ENCODE assay signal across 11 mouse cellular contexts in genomic region chr1:36261708-36262504, GRCm38 (mm10). TPM values are rescaled to one million over a fixed set of nuclear protein-coding genes. Genes with fewer than 3 reads are reported as not detected.
DNase-seq lines count a peak whose midpoint lies in the region; ATAC-seq lines count a peak whose summit lies in the region.
"Had no signal": no experiment of that assay in that cellular context is flagged by ENCODE, and none has a peak within 500 bp of the region (broad histone marks: within the 10 kb centered on the region; RNA-seq: fewer than 3 reads in every experiment).

No protein-coding gene starts in this region.

- no peaks in the 10 kb centered on the region for H3K27me3 ChIP-seq in heart, embryonic 10.5 days (ENCODE audit: insufficient read depth, poor library complexity, severe bottlenecking)
- H3K27me3 ChIP-seq: stomach, embryonic 15.5 days had no signal

- no peak overlapping the region for H3K4me3 ChIP-seq in heart, embryonic 10.5 days
- H3K4me3 ChIP-seq: midbrain, embryonic 12.5 days; stomach, embryonic 15.5 days had no signal

- WGBS in heart, embryonic 10.5 days, result 76% methylated on average over 19 of the region's 19 CpGs

- ATAC-seq in hematopoietic stem cell, adult 5-6 weeks (replicated peaks in 1 of 2; ENCODE audit: insufficient read depth in 1 of 2, low FRiP score in 2 of 2, low TSS enrichment in 1 of 2, low read depth in 1 of 2, poor library complexity in 2 of 2, severe bottlenecking in 2 of 2), result peak; percentile 80 to 82

- no peaks in the 10 kb centered on the region for H3K36me3 ChIP-seq in heart, embryonic 10.5 days
- H3K36me3 ChIP-seq: midbrain, embryonic 12.5 days; stomach, embryonic 15.5 days had no signal

- no peak overlapping the region for H3K27ac ChIP-seq in heart, embryonic 10.5 days
- H3K27ac ChIP-seq: midbrain, embryonic 12.5 days; stomach, embryonic 15.5 days had no signal

- peak; percentile 83 for DNase-seq in layer of hippocampus, adult 9-11 months
- no peak for DNase-seq in layer of hippocampus, adult 18-20 months (ENCODE audit: low spot score in 2 of 2)
- peak; percentile 72 for DNase-seq in CD4-positive, CD25-positive, alpha-beta regulatory T cell, adult 2 months (ENCODE audit: low read depth, low spot score)
- peak; percentile 73 for DNase-seq in naive thymus-derived CD4-positive, alpha-beta T cell, adult 2 months (ENCODE audit: low read depth)
- DNase-seq in cerebellum, adult 8-10 months, result no peak
- DNase-seq in heart, embryonic 10.5 days (ENCODE audit: low spot score), result no peak
- DNase-seq in c-Kit-positive CD71-positive TER-119-positive erythroid progenitor cells, embryonic 14.5 days (ENCODE audit: low spot score), result no peak
- DNase-seq: adrenal gland, adult 8-10 months had no signal

- H3K4me1 ChIP-seq in heart, embryonic 10.5 days, result no peaks in the 10 kb centered on the region
- H3K4me1 ChIP-seq: midbrain, embryonic 12.5 days; stomach, embryonic 15.5 days had no signal

- peaks cover 5% of the 10 kb centered on the region; the same call in 1 of the 2 replicates for H3K9me3 ChIP-seq in heart, embryonic 10.5 days
- H3K9me3 ChIP-seq: midbrain, embryonic 12.5 days; stomach, embryonic 15.5 days had no signal

RNA-seq across cellular contexts. Expression of gene Neurl3, which starts 12.6 kb away (rescaled TPM):
- under 1 TPM; 0.53 to 0.77 TPM for total RNA-seq in layer of hippocampus, adult 18-20 months (2021)
- total RNA-seq in hematopoietic stem cell, adult 5-6 weeks (2017), result 64.3 and 66.8 TPM in 2 replicates
- 1.6 and 2.3 TPM in 2 replicates for polyA plus RNA-seq in heart, embryonic 10.5 days (2016; fragmentation: Nextera tagmentation; extraction: Ambion mirVana)

RNA-seq across cellular contexts. Expression of gene Uggt1, which starts 17.4 kb away (rescaled TPM):
- 10 to 100 TPM; 33.6 to 39.2 TPM for total RNA-seq in layer of hippocampus, adult 18-20 months (2021)
- 76.5 and 89.6 TPM in 2 replicates for total RNA-seq in hematopoietic stem cell, adult 5-6 weeks (2017)
- polyA plus RNA-seq in heart, embryonic 10.5 days (2016; fragmentation: Nextera tagmentation; extraction: Ambion mirVana), result 45.8 and 51.9 TPM in 2 replicates

RNA-seq across cellular contexts. Expression of gene Arid5a, which starts 45.6 kb away (rescaled TPM):
- total RNA-seq in layer of hippocampus, adult 18-20 months (2021), result 10 to 100 TPM; 15.2 to 16.4 TPM
- 33.3 and 38.5 TPM in 2 replicates for total RNA-seq in hematopoietic stem cell, adult 5-6 weeks (2017)
- 5.3 and 6.7 TPM in 2 replicates for polyA plus RNA-seq in heart, embryonic 10.5 days (2016; fragmentation: Nextera tagmentation; extraction: Ambion mirVana)

Comparison
In these comparisons a context has a peak if more than half of its experiments do, and no peak if none do; other contexts are left out.
1. DNase-seq: peak in layer of hippocampus, adult 9-11 months (single experiment), CD4-positive, CD25-positive, alpha-beta regulatory T cell, adult 2 months (single experiment) and naive thymus-derived CD4-positive, alpha-beta T cell, adult 2 months (single experiment); none in layer of hippocampus, adult 18-20 months (0 of 2), cerebellum, adult 8-10 months (single experiment), heart, embryonic 10.5 days (single experiment) and c-Kit-positive CD71-positive TER-119-positive erythroid progenitor cells, embryonic 14.5 days (single experiment).
2. RNA of gene Neurl3, which starts 12.6 kb away (total RNA-seq): 64.3 to 66.8 TPM in hematopoietic stem cell, adult 5-6 weeks; 0.53 to 0.77 TPM in layer of hippocampus, adult 18-20 months; every median in the first group is over 10 times any median in the second.